Mouse (Mus musculus): Measurements from ENCODE around the gene Ifitm5. TPM values are rescaled to one million over a fixed set of nuclear protein-coding genes. Genes with fewer than 3 reads are reported as not detected.

Gene Ifitm5
- polyA plus RNA-seq, 1 experiment from 2014 or later = 1.6 TPM

DNA sequence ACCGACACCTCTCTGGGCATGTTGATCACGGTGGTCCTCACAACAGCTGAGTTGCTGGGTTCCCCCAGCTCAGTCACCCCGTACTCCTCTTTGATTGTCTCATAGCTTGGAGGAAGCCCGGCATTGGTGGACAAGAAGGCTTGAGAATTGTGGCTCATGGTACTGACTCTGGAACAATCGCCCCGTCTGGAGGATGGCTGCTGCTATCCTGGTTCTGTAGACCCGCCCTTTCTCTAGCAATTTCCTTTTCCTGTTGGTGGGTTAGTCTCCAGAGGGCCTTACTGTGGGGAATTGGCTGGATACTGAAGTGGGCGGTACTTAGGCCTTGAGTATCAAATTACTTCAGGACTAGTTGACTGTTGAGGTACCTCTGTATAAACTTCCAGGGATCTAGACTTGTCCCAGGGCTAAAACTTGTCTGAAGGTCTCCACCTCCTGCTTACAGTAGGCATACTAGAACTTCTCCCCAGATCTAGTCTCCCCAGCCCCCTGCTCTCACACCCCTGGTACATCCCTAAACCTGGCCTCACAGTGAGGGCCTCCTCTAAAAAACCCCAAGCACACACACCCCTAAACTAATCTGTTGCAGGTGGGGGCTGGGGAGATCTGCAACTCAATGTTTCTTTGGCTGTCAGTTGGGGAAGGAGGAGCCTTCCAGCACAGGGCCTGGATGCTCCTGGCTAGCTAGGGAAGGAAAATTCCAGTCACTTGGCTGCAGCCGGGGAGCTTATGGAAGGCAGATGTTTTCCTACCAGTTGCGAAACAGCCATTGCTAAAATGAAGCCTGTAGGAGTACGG is 5.9 kb upstream of the Ifitm5 start, which contains the start of the genes Gm45717 and Ifitm2:
TSS of gene Gm45717 (minus strand) at position 180 of the 798 bp plus-strand sequence.
TSS of gene Ifitm2 (minus strand) at position 230 of the 798 bp plus-strand sequence.
- peak; percentile 90 for ATAC-seq
- WGBS = 5% methylated on average over 11 of the region's 11 CpGs

DNA sequence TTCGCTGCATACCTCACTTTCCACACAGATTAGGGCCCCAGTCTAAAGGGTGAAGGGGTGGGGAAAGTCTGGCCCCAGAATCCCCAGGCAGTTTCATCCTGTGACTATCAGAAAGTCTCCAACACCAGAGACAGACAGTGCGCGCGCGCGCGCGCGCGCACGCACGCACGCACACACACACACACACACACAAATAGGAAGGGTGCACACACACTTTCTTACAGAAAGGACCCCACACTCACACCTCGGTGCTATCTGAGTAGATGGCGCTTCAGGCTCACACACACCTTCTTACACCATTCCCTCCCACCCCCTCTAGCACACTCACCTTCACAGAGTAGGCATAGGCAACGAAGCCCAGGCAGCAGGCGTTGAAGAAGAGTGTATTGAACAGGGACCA is 5.3 kb upstream of the Ifitm5 start:
- ATAC-seq = no peak; the same call in 1 of the 2 replicates
- 5% methylated on average over 17 of the region's 17 CpGs for WGBS

More for the DNA sequence above, 5.9 kb upstream of the Ifitm5 start, which contains the start of the genes Gm45717 and Ifitm2:
- Histone ChIP-seq H3K4me1 (ENCODE audit: insufficient read depth, low read depth, low read length) (peaks cover 8% of the 10 kb centered on the region; the same call in 1 of the 2 replicates), H3K36me3 (ENCODE audit: insufficient read depth, low read length) (no peaks in the 10 kb centered on the region), H3K9me3 (ENCODE audit: low read length) (no peaks in the 10 kb centered on the region), H3K27me3 (replicated peaks; ENCODE audit: insufficient read depth, low read length) (no peaks in the 10 kb centered on the region), H3K4me3 (ENCODE audit: low read depth, low read length) (peak within 1 kb of the TSS; percentile 62), H3K4me2 (replicated peaks; ENCODE audit: low read depth, low read length) (peak within 1 kb of the TSS; percentile 66), H3K27ac (ENCODE audit: low read length) (peak within 1 kb of the TSS; percentile 83), H3K9ac (replicated peaks; ENCODE audit: low read depth) (peak within 1 kb of the TSS; percentile 60)
- peak; percentile 97 for DNase-seq (ENCODE audit: low spot score)
- peak; percentile 65 for TF ChIP-seq EP300 (IDR thresholded peaks at IDR 0.05)
- TF ChIP-seq CTCF (IDR thresholded peaks at IDR 0.05) = peak; percentile 13; the same call in 1 of the 2 replicates

DNA sequence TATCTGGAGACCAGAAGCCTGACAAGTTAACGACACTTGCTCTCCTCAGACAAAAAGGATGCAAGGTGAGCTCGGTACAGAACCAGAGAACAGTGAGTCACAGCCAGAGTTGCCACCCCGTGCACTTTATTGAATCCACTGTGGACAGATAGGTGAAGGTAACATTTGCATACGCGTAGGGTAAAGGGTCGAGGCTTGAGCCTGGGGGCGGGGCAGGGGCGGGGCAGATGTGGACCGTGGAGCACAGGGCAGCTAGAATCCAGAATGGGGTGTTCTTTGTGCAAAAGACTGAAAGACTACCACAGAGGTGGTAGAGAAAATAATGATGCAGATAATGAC is 4.6 kb upstream of the Ifitm5 start:
- H3K36me3 ChIP-seq (ENCODE audit: insufficient read depth, low read length) = 0 out of 2 replicates have a peak, but pooled peaks cover 1% of the 10 kb centered on the region
- TF ChIP-seq EP300 (IDR thresholded peaks at IDR 0.05) (no peak), CTCF (IDR thresholded peaks at IDR 0.05) (no peak)
- H3K27ac ChIP-seq (ENCODE audit: low read length) = peak overlapping the region; percentile 83
- DNase-seq (ENCODE audit: low spot score) (peak; percentile 25), ATAC-seq (no peak)
- H3K4me1 ChIP-seq (ENCODE audit: insufficient read depth, low read depth, low read length) = peaks cover 14% of the 10 kb centered on the region; the same call in 1 of the 2 replicates
- H3K27me3 ChIP-seq (replicated peaks; ENCODE audit: insufficient read depth, low read length) = no peaks in the 10 kb centered on the region
- 4% methylated on average over 9 of the region's 9 CpGs for WGBS
- H3K9ac ChIP-seq (replicated peaks; ENCODE audit: low read depth) = peak overlapping the region; percentile 60
- no peaks in the 10 kb centered on the region for H3K9me3 ChIP-seq (ENCODE audit: low read length)
- H3K4me3 ChIP-seq (ENCODE audit: low read depth, low read length) = peak overlapping the region; percentile 62
- peak overlapping the region; percentile 66 for H3K4me2 ChIP-seq (replicated peaks; ENCODE audit: low read depth, low read length)

More for the DNA sequence above, 5.3 kb upstream of the Ifitm5 start:
- H3K36me3 ChIP-seq (ENCODE audit: insufficient read depth, low read length) = no peaks in the 10 kb centered on the region
- TF ChIP-seq EP300 (IDR thresholded peaks at IDR 0.05) (no peak), CTCF (IDR thresholded peaks at IDR 0.05) (no peak)
- no peaks in the 10 kb centered on the region for H3K9me3 ChIP-seq (ENCODE audit: low read length)
- peak overlapping the region; percentile 83 for H3K27ac ChIP-seq (ENCODE audit: low read length)
- H3K4me2 ChIP-seq (replicated peaks; ENCODE audit: low read depth, low read length) = peak overlapping the region; percentile 66
- peaks cover 14% of the 10 kb centered on the region; the same call in 1 of the 2 replicates for H3K4me1 ChIP-seq (ENCODE audit: insufficient read depth, low read depth, low read length)
- DNase-seq (ENCODE audit: low spot score) = peak; percentile 33
- H3K9ac ChIP-seq (replicated peaks; ENCODE audit: low read depth) = peak overlapping the region; percentile 60
- H3K4me3 ChIP-seq (ENCODE audit: low read depth, low read length) = peak overlapping the region; percentile 62
- no peaks in the 10 kb centered on the region for H3K27me3 ChIP-seq (replicated peaks; ENCODE audit: insufficient read depth, low read length)

DNA sequence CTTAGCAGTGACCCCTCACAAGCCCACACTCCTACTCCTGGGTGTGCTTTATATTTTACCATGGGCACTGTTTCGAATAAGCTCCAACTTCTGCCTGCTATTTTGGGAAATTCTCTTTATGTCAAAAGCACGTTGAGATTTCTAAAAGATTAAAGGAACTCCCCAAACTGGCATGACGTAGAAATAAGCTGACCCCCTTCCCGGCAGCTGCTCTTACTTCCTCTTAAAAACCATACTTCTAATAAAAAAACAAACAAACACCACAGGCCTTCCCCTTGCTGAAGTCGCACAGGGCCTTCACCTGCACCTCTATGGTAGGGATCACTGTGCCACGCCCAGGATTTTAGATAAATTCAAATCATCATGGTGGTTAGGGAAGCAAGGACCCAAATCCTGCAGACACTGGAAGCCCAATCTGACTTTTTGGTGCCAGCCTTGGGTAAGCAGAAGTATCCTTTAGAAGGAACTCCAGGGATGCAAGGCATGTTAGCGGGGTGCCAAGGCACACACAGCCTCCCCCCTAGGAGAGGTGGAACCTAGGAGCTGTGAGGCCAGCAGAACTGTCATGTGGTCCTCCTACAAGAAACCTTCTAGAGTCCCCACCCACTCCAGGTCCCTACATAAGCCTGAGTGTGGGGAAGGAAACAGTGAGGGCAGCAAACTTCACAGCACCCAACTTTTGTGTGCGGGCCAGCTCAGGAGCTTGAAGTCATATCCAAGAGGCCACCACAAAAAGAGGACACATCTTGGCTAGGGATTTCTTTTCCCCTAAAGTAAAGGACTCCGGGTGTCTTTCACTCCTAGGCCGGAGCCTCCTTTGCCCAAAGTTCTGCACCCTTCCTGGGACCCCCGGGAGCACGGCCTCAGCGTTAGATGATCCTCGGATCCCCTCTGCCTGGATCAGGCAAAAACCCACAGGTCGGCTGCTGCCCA is 4.0 kb upstream of the Ifitm5 start:
- WGBS = 33% methylated on average over 15 of the region's 15 CpGs
- peak overlapping the region; percentile 62 for H3K4me3 ChIP-seq (ENCODE audit: low read depth, low read length)
- DNase-seq (ENCODE audit: low spot score) (peak; percentile 44), ATAC-seq (no peak)
- TF ChIP-seq EP300 (IDR thresholded peaks at IDR 0.05) (no peak), CTCF (IDR thresholded peaks at IDR 0.05) (no peak)
- H3K36me3 ChIP-seq (ENCODE audit: insufficient read depth, low read length) = 0 out of 2 replicates have a peak, but pooled peaks cover 7% of the 10 kb centered on the region
- H3K9ac ChIP-seq (replicated peaks; ENCODE audit: low read depth) = peak overlapping the region; percentile 60
- H3K27me3 ChIP-seq (replicated peaks; ENCODE audit: insufficient read depth, low read length) = no peaks in the 10 kb centered on the region
- no peaks in the 10 kb centered on the region for H3K9me3 ChIP-seq (ENCODE audit: low read length)
- peak overlapping the region; percentile 66 for H3K4me2 ChIP-seq (replicated peaks; ENCODE audit: low read depth, low read length)
- H3K27ac ChIP-seq (ENCODE audit: low read length) = peak overlapping the region; percentile 62
- H3K4me1 ChIP-seq (ENCODE audit: insufficient read depth, low read depth, low read length) = peaks cover 14% of the 10 kb centered on the region; the same call in 1 of the 2 replicates

DNA sequence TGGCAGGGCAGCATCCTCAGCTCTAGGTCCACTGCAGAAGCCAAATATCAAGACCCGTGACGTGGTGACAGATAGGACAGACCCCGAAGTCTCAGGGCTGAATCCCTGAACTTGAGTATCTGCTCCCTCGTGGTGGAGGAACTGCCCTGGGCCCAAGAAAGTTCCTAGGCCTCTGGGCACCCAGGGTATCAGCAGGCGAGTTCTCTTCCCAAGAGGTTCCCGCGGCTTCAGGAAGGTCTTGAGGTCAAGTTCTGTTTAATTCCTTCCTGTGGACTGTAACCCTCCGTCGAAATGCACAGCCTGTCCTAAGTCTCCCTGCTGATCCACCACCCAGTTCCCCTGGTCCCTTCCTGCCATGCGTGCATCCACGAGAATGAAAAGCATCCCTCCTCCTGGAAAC is 3.0 kb upstream of the Ifitm5 start:
- H3K4me1 ChIP-seq (ENCODE audit: insufficient read depth, low read depth, low read length) = peaks cover 14% of the 10 kb centered on the region; the same call in 1 of the 2 replicates
- H3K27ac ChIP-seq (ENCODE audit: low read length) = 0 out of 2 replicates have a peak overlapping the region, but pooled peaks have one; percentile 43
- 0 out of 2 replicates have a peak, but pooled peaks cover 10% of the 10 kb centered on the region for H3K36me3 ChIP-seq (ENCODE audit: insufficient read depth, low read length)
- H3K4me2 ChIP-seq (replicated peaks; ENCODE audit: low read depth, low read length) = peak overlapping the region; percentile 66
- peak overlapping the region; percentile 62; the same call in 1 of the 2 replicates for H3K4me3 ChIP-seq (ENCODE audit: low read depth, low read length)
- no peak overlapping the region for H3K9ac ChIP-seq (replicated peaks; ENCODE audit: low read depth)
- DNase-seq (ENCODE audit: low spot score) = no peak
- WGBS = 63% methylated on average over 11 of the region's 11 CpGs
- ATAC-seq = no peak
- H3K27me3 ChIP-seq (replicated peaks; ENCODE audit: insufficient read depth, low read length) = no peaks in the 10 kb centered on the region
- H3K9me3 ChIP-seq (ENCODE audit: low read length) = no peaks in the 10 kb centered on the region
- TF ChIP-seq EP300 (IDR thresholded peaks at IDR 0.05) (no peak), CTCF (IDR thresholded peaks at IDR 0.05) (no peak)

Measured in lung, postnatal 0 days (tissue).